Mouse (Mus musculus): ENCODE measurements around the gene Nat8f6.
"Not testable (repeated sequence)": the region's sequence is repeated elsewhere in the genome, so short reads cannot be mapped to it uniquely, and the experiment has no call there.

GRCm38 (mm10) chr6:85810942-85811537, 9.7 kb downstream of the Nat8f6 start:
- not testable (repeated sequence) for TF ChIP-seq GATA1 (IDR thresholded peaks at IDR 0.05; ENCODE audit: borderline replicate concordance, low read length); FLI1 (IDR thresholded peaks at IDR 0.05; ENCODE audit: low read length)

All from megakaryocyte, embryonic 14.5 days (primary cell).